Mouse (Mus musculus) cerebellum, postnatal 10 days (tissue): Measurements from ENCODE around the gene Hspa12a.

Source experiments
- DNase-seq, 2 experiments: peaks; one replicate each; pipeline ENCODE4 v3.0.0; 2021; ENCODE audit warnings: mixed read lengths in 2 of 2

Hspa12a gene

DNA sequence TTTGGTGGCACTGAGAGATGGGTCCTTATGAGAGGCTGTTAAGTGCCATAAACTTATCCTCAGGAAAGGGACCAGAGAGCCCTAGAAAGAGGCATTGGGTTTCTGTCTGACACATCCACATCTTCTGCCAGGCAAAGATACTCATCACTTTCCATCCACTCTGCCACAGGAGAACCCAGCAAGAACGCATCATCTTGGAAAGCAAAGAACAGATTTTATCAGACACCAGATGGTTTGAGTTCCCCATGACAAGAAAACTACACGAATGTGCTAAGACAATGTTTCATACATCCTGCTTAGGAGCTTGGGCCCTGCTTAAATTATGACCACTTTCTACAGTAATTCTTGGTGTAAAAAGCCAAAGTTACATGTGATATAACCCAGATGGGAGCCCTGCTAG is 192.6 kb downstream of the Hspa12a start:
- DNase-seq = no peak

DNA sequence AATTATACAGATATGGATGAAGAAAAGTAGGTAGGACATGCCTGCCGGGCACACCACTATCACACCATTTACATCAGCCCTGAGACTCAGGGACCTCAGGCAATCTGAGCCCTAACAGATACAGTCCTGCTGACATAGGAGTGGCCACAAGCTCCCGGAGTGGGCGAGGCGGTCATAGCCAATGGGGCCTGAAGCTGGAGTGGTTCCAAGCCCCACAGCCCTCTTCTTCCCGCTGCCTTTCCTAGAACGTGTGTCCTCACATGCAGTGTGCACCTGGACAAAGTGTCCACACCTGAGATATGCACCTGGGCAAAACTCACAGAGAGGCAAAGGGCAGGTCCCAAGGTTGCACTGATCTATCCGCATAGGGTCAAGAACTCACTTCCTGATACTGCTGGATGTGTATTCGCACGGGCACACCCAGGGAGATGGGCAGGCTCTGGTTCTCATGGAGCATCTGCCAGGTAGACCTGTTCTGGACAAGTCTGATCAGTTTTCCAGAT is 195.9 kb downstream of the Hspa12a start:
- DNase-seq = no peak
